Mouse (Mus musculus) ES-E14 (cell line): ENCODE results near the gene Treml4.

Experiments
- MAFK ChIP-seq: IDR thresholded peaks from 2 replicates; pipeline ENCODE4 v1.6.1; 2014; ENCODE audit warnings: mild to moderate bottlenecking, low read depth, low read length, inconsistent platforms; ENCODE audit not compliant: insufficient read depth
- ZNF384 ChIP-seq: IDR thresholded peaks from 2 replicates; pipeline ENCODE4 v1.6.1; 2012; ENCODE audit warnings: low read depth, low read length, inconsistent platforms

- TF ChIP-seq MAFK (no peak), ZNF384 (no peak)
These were observed 48.7 kb upstream of the Treml4 start for GRCm38 (mm10) chr17:48215429-48215828.
